Mouse (Mus musculus): Measurements from ENCODE around the gene Tcte2.

Tcte2 gene

GRCm38 (mm10) chr17:13720187-13720586, 41.4 kb downstream of the Tcte2 start:
- no peak for DNase-seq (ENCODE audit: extremely low read depth, low read depth)

GRCm38 (mm10) chr17:13717428-13717827, 44.2 kb downstream of the Tcte2 start:
- DNase-seq (ENCODE audit: extremely low read depth, low read depth): no peak

GRCm38 (mm10) chr17:13716336-13716735, 45.3 kb downstream of the Tcte2 start:
- no peak for DNase-seq (ENCODE audit: extremely low read depth, low read depth)

- no peak for DNase-seq (ENCODE audit: extremely low read depth, low read depth)
Observed at GRCm38 (mm10) chr17:13715511-13715910, 46.1 kb downstream of the Tcte2 start.

GRCm38 (mm10) chr17:13714654-13715053, 47.0 kb downstream of the Tcte2 start:
- no peak for DNase-seq (ENCODE audit: extremely low read depth, low read depth)

- no peak for DNase-seq (ENCODE audit: extremely low read depth, low read depth)
Observed at GRCm38 (mm10) chr17:13714128-13714527, 47.5 kb downstream of the Tcte2 start.

- DNase-seq (ENCODE audit: extremely low read depth, low read depth): no peak
Observed at GRCm38 (mm10) chr17:13712518-13712917, 49.1 kb downstream of the Tcte2 start.

- DNase-seq (ENCODE audit: extremely low read depth, low read depth): no peak
Observed at GRCm38 (mm10) chr17:13712116-13712515, 49.5 kb downstream of the Tcte2 start.

GRCm38 (mm10) chr17:13711173-13711572, 50.5 kb downstream of the Tcte2 start:
- no peak for DNase-seq (ENCODE audit: extremely low read depth, low read depth)

GRCm38 (mm10) chr17:13705481-13705921, 56.1 kb downstream of the Tcte2 start:
- no peak for DNase-seq (ENCODE audit: extremely low read depth, low read depth)

GRCm38 (mm10) chr17:13703611-13704320, 57.9 kb downstream of the Tcte2 start:
- no peak for DNase-seq (ENCODE audit: extremely low read depth, low read depth)

GRCm38 (mm10) chr17:13700131-13701016, 61.3 kb downstream of the Tcte2 start:
- DNase-seq (ENCODE audit: extremely low read depth, low read depth): no peak

- no peak for DNase-seq (ENCODE audit: extremely low read depth, low read depth)
Observed at GRCm38 (mm10) chr17:13699716-13700115, 61.9 kb downstream of the Tcte2 start.

GRCm38 (mm10) chr17:13698194-13698593, 63.4 kb downstream of the Tcte2 start:
- DNase-seq (ENCODE audit: extremely low read depth, low read depth): no peak

GRCm38 (mm10) chr17:13697646-13698045, 64.0 kb downstream of the Tcte2 start:
- no peak for DNase-seq (ENCODE audit: extremely low read depth, low read depth)

- no peak for DNase-seq (ENCODE audit: extremely low read depth, low read depth)
Observed at GRCm38 (mm10) chr17:13695881-13696280, 65.7 kb downstream of the Tcte2 start.

- DNase-seq (ENCODE audit: extremely low read depth, low read depth): no peak
Observed at GRCm38 (mm10) chr17:13695211-13695610, 66.4 kb downstream of the Tcte2 start.

GRCm38 (mm10) chr17:13694181-13694580, 67.4 kb downstream of the Tcte2 start:
- DNase-seq (ENCODE audit: extremely low read depth, low read depth): no peak

GRCm38 (mm10) chr17:13687656-13688055, 74.0 kb downstream of the Tcte2 start:
- no peak for DNase-seq (ENCODE audit: extremely low read depth, low read depth)

GRCm38 (mm10) chr17:13687086-13687485, 74.5 kb downstream of the Tcte2 start:
- no peak for DNase-seq (ENCODE audit: extremely low read depth, low read depth)

GRCm38 (mm10) chr17:13685621-13686020, 76.0 kb downstream of the Tcte2 start:
- peak; percentile 62 for DNase-seq (ENCODE audit: extremely low read depth, low read depth)

GRCm38 (mm10) chr17:13684256-13684655, 77.4 kb downstream of the Tcte2 start:
- DNase-seq (ENCODE audit: extremely low read depth, low read depth): no peak

Measured in MEL-GATA-1-ER (cell line).